Mouse (Mus musculus) layer of hippocampus, adult 9-10 months (tissue): Measurements from ENCODE around the gene 5530401A14Rik.

Experiments
- DNase-seq: peaks from one replicate; pipeline ENCODE4 v3.0.0; 2022; ENCODE audit warnings: low spot score

Gene 5530401A14Rik

DNA sequence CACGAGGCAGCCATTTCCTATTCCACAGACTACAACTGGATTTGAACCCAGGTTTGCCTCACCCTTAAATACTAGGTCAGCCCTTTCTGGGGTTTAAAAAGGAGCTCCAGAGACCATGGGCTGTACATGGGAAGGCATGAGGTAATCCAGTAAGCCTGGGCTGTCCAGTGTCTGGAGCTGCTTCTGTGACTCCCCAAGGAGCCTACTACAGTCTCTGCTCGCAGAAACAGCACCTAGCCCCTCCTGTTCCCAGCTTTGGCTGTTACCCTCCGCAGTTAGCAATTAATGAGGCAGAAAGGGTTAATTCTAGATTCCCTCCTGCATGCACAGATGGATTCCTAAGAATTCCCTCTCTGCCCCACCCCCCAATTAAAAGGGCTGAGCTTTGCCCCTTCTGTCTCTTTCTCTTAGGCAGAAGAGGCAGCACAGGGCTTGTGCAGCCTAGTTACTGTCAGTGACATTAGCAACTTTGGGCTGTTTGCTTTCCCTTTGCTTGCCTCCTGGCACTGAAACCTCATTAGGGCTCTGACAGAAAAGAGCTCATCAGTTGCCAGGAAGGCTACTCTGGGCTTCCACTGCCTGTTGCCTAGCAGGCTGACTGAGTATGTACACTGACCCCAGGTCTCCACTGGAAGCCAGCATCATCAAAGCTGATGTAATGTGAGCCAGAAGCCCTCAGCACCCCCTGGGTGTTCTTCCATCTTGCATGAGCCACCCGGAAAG lies at the start of gene 5530401A14Rik:
Gene 5530401A14Rik, plus strand, starts transcription at position 424 of the 723 bp plus-strand sequence.
- DNase-seq, result no peak

DNA sequence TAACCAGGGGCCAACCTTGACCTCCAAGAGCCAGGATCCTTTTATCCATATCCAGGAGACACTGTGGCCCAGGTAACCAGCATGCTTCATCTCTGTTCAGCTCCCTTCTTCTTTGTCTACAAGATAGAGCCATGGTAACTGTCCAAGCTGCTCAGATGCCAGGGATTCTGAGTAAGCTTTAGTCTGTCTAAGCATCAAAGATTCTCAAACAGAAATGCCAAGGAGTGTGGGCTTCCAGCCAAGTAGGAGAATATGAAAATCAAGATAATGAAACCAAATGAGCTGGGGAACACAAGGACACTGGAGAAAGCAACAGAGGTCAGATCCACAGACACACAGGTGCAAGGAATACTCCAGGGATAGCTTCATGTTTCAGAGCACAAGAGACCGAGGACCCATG lies 45.7 kb upstream of the 5530401A14Rik start:
- DNase-seq, result peak; percentile 17

DNA sequence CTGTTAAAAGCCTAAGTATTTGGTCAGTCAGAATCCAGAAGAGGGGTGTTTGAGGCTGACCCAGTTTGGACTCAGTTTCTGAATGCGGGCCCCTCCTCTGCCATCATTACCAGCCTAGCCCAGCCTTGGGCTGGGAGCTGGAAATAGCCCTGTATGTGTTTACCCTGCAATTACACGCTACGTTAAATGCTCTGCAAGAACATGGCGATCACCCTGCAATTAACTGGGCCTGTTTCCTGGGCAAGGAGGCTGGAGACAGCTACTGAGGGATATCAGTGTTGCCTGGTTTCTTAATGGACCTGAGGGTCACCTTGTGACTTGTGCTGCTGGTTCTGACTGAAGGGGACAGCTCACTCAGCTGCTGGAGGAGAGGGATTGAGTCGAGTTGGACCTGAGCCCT lies 43.9 kb upstream of the 5530401A14Rik start:
- no peak for DNase-seq

DNA sequence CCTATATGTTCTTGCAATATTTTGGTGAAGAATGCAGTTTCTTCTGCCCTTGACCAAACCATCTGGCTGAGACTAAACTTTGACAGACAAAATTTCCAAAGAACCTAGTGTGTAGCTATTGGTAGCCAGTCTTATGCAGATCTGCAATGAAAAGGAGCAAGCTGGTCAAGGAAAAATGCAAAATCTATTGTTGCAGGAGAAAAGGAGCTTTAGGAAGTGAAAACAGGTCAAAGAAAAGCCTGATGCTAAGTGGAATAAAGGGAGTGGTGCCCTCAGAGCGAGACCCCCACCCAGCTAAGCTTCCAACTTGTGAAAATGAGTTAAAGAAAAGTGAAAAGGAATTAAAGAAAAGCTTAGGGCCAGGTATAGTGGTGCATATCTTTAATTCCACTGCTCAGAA lies 28.1 kb upstream of the 5530401A14Rik start:
- no peak for DNase-seq

DNA sequence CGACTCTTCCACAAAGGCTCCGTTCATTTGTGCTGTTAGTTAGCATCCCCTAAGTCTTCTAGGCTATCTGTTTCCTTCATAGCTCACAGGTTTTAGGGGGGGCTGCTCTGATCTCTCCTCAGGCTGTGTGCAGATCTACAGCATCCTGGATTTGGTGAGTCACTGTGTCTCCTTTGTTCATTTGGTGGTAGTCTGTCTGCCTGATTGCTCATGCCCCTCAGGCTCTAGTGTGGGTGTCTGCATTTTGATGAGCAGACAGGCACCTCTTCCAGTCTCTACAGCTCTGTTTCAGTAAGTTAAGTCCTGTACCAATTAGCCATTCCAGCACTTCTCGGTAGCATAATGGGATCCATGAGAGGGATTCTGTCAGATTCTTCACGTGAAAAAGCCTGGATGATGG lies 22.0 kb upstream of the 5530401A14Rik start:
- DNase-seq, result no peak

DNA sequence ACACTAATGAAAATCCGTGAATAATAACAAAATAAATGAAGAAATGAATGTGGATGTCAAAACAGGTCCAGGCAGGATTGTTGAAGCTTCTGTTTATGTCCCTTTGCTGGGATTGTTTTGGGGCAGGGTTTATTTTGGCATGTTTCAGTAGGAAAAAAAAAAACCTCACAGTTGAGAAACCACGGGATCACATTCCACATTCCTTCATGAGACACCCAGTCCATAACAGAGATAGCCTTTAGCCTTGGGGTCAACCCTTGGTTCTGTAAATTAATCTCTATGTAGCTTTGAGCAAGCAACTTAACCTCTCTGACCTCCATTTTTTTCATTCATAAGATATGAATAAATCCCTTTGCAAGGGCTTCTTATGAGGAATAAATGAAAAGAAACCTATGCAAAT lies 19.5 kb upstream of the 5530401A14Rik start:
- DNase-seq, result no peak

DNA sequence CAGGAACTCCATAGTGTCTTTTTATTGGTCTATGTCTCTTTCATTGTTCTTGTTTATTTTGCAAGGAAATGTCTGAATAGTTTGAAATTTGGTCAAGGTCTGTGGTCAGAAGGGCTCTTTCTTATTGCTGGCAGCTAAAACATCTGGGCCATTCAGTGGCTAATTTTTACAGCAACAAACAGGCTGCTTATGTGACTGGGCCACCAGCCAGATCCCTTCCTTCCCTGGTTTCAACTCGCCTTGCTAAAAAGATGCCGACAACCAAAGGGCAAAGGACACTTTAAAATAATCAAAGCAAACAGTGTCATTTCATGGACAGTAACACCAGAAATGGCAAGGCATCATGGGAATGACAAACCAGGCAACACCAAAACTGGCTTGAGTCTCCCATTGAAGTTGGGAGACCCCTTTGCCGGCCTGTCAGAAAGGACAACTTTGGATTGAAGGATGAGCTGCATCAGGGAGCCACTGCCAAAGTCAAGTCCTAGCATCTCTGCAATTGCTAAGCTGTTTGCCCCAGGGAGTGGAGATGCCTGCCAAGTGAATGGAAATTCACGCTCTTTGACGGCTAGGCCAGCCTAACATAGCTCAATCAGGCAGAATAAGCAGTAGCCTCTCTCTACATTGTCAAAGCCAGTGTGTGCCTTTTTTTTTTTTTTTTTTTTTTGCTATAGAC lies 15.3 kb upstream of the 5530401A14Rik start:
- DNase-seq, result no peak

DNA sequence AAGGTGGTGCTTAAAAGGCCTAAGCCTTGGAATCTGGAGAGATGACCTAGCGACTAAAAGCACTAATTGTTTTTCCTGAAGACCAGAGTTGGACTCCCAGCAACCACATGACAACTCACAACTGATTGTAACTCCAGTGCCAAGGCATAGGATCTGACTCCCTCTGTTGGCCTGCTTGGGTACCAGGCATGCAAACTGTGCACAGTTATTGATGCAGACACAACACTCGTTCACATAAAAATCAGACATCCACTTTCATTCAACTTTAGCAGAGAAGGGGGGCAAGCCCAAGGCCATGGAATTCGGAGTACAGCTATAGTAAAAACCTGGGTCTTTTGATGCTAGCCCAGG lies 14.8 kb upstream of the 5530401A14Rik start:
- no peak for DNase-seq

DNA sequence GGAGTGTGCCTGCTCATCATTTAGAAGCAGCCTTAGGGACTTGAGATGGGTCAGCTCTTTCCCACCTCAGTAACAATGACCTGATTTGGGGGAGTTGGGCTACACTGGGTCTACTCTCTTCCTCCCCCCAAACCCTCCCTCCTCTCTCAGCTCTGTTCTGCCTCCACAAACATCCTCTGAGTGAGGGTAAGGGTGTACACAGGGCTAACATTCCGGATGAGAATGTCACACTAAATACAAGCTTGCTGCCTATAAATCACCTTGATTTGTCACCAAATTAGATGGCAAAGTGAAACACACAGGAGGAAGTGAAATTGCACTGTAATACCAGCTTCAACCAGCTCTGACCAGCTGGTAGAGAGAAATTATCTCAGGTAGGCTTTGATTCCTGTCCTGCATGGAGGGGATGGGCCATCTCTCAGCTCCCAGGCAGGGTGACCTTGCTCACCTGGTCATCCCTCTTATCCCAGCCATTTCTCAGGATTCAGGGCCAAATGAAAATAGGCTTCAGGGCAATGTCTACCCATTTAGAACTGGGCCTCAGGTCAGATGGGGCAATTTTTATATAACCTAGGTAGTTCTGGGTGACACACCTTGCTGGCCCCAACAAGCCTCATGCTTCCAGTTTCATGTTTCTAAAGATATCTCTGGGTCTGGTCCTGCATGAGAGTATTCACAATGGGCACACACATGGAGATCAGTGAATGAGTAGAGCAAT lies 12.5 kb upstream of the 5530401A14Rik start:
- no peak for DNase-seq

DNA sequence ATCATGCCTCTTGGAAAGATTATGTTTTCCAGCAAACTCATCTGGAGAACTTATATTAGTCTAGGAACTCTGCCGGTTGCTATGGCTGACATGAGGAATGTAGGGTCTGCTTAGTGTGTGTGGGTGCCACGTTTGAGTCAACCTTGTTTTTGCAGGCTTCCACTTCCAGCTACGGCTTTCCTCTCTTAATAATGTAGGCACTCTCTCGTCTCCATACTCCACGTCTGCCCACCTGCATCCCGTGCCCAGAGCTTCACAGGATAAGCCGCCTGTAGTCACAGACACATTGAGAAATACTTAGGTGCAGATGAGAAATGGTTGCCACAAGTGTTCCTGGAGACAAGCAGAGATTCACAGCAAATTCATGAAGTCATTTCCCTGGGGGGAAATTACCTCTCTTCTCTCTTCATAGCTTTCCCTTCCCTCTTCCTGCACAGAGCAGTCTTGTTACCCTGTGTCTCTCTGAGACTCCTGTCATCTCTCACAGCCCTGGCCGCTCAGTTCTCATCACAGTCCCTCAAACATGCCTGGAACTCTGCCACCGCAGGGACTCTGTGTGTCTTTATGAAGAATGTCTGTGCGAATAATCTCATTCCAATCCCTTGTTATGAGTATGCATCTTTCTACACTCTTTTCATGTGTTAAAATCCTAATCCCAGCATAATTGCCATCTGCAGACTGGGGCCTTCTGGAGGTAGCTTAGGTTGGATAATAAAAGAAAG lies 5.3 kb downstream of the 5530401A14Rik start:
- DNase-seq, result peak; percentile 24

DNA sequence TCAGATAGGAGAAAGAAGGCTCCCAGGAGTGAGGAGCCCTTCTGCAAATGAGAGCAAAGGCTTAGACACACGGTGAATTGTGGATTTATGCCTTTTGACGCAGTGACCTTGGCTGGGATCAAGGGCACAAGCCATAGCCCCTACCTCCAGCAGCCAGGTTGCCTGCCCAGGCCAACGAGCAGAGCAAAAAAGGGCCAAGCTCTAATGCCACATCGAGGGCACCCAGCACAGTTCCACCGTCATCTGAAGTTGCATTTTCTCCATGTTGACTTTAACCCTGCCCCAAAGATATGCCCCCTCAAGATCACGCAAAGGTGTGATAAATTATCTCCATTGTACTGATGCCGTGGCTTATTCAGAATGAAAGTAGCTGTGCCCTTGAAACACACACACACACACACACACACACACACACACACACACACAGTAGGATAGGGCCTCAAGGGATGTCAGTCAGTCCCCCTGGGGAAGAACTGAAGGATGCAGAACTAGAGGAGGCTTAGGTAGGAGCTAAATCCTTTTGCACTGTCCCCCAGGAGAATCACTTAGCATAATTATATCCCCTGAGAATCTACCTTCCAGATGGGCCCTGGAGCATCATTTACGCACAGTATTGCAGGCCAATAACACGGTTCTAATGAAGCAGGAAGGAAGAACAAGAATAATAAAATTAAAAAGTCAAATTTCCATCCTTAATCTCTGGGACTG lies 11.2 kb downstream of the 5530401A14Rik start:
- DNase-seq, result no peak

DNA sequence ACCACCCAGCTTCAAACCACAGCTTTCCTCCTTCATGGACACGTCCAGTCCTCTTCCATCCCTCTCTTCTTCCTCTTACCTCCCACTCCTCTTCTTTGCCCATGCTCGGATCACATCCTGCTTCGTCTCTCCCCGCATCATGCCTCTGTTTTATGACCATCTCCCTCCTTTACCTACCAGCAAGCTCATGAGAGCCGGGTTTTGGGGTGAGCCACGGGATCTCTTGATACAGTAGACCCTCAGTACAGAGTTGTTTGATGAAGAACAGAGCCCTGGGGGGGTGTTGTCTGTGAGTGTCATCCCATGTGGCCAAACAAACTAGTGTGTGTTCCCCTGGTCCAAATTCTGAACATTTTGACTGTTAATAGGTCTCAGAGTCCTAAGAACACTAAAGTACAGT lies 36.0 kb downstream of the 5530401A14Rik start:
- no peak for DNase-seq

DNA sequence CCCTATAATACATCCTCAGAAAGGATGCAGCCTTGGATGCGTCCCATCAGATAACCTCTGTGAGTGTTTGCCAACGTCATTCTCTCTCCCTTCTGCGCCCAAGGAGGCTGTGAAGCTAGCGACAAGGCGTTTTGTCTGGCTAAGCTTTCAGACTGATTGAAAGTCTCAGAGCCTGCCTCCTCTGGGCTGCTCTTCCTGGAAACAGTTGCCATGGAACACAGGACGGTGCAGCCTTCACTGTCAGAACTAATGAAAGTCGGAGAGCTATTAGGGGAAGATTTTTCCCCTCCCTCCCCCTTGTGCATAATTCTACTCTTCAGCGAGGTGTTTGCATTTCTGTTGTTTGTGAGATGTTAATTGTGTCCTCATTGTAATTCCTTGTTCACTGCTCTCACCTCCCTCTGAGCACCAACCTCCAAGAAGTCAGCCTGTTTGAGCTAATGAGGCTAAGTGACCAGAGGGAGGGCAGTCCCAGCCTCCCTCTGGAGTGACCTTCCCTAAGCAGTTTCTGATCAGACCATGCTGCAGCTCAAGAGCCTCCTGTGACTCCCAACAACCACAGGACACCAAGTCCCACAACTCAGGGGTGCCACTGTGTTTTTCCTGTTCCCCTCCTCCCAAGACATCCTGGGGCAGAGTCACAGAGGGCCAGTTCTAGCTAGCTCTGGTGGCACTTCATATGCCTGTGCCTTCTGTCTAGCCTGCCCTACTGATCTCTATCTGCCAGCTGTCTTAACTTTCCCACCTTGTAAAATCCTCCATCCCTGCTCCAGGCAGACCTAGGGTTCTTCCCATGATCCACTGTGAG lies 37.3 kb downstream of the 5530401A14Rik start:
- DNase-seq, result no peak

DNA sequence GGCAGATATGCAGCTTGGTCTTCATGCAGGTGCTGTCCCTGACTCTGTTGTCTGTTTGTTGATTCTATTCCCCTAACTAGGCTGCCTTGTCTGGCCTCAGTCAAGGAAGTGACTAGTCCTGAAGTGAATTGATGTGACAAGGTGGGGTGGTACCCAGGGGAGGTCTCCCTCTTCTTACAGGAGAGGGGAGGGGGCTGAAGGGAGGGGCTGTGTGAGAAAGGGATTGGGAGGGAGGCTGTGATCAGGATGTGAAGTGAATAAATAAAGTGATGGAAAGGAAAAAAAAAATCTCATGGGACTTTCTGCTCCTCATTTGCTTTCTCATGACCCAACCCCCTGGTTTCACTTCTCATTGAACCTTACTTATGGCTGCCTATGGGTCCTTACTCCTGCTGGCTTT lies 41.8 kb downstream of the 5530401A14Rik start:
- DNase-seq, result no peak

DNA sequence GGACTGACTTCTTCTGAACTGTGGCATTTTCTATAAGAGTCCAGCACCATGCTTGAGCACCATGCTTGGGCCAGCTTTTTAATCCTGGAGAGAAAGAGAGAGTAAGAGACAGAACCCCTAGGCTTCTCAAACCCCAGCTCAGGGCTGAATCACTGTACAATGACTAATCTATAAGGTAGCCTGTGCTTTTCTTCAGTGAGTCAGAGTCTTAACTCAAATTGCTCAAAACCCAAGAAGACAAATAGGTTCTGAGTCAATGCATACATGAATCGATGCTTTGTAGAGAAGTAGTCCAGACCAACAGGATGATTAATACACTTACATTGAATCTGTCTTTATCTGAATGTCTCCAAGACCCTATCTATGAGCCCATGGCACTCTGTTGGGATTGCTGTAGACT lies 48.3 kb downstream of the 5530401A14Rik start:
- DNase-seq, result no peak

DNA sequence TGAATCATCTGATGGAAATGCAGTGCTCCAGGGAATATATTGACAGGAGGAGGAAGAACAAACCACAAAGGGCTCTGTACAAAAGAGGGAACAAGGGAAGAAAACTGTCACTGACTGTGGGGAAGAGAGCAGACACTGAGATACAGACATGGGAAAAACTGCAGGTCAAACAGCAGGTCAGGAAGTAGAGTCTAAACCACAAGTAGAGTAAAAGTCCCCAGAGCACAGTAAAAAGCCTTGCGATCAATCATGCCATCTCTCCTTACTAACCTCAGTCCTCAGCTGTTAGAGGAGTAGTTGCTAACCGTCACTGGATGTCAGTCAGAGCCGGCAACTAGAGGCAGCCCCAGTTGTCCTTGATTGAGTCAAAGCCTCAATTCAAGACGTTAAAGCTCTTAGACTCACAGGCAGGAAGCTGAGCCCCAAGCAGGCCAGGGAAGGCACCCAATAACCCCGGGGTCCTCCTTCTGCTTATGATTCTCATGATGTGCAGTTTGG lies 49.0 kb downstream of the 5530401A14Rik start:
- DNase-seq, result no peak

DNA sequence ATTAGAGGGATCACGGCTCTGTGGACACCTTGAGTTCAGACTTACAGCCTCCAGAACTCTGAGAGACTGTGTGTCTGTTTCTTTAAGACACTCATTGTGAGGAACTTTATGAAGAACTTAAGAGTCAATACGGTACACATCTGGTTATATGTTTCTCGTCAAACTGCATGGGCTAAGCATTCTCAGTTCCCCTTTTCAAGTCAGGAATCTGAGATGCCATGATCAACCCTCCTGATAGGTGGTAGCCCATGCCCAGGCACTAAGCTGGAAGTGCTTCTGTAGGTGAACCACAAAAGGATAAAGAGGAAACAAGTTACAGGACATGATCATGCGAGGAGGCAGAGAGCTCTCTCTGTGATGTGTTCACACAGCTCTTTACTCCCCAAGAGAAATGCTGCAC lies 52.6 kb downstream of the 5530401A14Rik start:
- DNase-seq, result no peak

DNA sequence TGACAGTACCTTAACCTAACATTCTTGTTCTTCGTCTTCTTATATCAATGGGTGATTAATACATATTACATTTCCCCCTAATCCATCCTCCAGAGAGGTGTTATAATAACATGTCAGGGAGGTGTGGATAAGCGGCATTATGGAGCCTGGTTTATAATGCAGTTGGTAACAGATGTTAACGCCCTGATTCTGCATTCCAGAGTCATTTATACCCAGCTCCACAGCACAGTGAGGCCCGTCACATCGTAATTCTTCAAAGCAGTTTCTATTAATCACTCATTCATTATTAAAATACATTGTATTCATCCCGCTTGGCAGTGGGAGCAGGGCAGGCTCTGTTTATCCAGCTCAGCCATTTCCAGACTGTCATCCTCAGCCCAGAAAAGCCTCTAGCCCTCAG lies 55.0 kb downstream of the 5530401A14Rik start:
- no peak for DNase-seq

DNA sequence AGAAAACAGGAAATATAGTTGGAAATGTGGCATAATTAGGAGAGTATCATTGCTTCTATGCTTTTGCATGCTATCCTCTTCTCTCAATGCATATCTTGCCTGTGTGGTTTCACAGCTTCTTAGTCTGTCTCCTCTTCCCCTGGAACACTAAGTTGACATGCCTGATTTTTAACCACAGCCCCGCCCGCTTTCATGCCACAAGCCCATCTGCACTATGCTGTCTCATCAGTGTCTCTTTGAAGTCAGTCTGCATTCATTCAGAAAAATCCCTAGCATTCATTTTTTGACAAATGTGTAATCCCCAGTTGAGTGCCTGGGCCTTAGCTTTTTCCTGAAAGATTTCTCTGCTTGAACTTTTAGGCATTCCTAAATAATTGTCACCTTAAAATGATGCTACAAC lies 62.6 kb downstream of the 5530401A14Rik start:
- DNase-seq, result no peak

DNA sequence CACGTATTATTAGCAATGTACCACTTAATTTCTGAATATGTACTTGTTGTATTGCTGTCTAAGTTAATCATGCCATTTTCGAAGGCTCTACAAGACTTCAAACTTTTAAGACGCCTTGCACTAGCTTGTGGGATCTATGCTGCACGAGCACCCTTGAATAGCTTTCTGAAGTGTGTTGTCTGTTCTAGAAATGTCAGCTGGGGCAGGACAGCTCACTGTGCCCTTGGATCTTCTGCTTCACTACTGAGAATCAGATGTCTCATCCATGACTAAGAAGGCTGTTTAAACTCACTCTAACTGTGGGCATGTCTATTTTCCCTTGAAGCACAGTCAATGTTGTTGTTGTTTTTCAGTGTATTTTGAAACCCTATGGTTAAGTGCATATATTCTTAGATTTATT lies 63.2 kb downstream of the 5530401A14Rik start:
- DNase-seq, result no peak

DNA sequence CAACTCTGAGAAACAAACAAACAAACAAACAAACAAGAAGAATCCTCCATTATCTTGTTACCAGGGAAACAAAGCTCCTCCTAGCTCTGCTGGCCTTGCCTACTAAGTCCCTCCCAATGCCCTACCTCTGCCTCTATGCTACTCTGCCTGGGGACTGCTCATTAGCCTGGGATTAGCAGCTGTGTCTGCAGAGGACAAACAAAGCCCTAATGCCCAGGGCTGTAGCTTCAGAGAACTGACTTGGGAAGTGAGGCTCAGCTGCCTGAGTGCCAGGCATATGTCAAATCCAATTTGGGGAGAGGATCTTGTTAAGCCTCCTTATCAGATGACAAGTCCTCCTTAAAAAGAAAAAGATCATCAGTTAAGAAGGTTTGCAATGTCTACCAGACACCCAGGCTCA lies 65.9 kb downstream of the 5530401A14Rik start:
- no peak for DNase-seq
